Mouse (Mus musculus) embryo, embryonic 11 days (tissue): ENCODE results near the gene Rbmx.

ENCODE experiments used
- DNase-seq: peaks from one replicate; pipeline ENCODE4 v3.0.0-alpha.2; 2015

The Rbmx gene

GRCm38 (mm10) chrX:57392367-57393246, at the start of gene Rbmx:
Gene Rbmx, minus strand, starts transcription at chrX:57393036.
- peak; percentile 90 for DNase-seq

GRCm38 (mm10) chrX:57433897-57434296, 41.1 kb upstream of the Rbmx start:
- DNase-seq: no peak

- DNase-seq: peak; percentile 6
These were observed 38.8 kb upstream of the Rbmx start for GRCm38 (mm10) chrX:57431610-57432009.

GRCm38 (mm10) chrX:57408769-57409168, 15.9 kb upstream of the Rbmx start, which contains the start of gene Gm364:
Gene Gm364, plus strand, starts transcription at chrX:57409154.
- no peak for DNase-seq

- DNase-seq: peak; percentile 12
These were observed 10.8 kb upstream of the Rbmx start for GRCm38 (mm10) chrX:57403651-57404050.

- no peak for DNase-seq
These were observed 8.6 kb upstream of the Rbmx start for GRCm38 (mm10) chrX:57401388-57401787.

GRCm38 (mm10) chrX:57393412-57393811, 576 bp upstream of the Rbmx start:
- peak; percentile 22 for DNase-seq

DNA sequence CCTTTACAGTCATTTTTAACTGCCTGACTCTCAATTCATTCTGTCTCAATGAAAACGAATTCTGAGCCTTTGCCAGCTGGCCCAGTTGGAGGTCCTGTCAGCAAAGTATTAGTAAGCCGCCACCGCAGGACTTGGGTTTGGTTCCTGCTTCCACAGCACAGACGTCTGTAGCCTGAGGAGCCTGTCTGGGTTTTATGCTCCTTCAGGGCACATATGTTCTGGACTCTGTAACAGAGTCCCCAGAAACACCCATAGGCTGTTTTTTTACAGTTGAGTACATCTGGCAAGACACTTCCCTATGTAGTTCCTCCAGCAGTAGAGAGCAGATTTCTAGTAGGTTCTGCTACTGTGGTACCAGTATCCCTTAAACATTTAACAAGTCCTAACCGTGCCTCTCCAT, 11.9 kb downstream of the Rbmx start:
- DNase-seq: no peak

DNA sequence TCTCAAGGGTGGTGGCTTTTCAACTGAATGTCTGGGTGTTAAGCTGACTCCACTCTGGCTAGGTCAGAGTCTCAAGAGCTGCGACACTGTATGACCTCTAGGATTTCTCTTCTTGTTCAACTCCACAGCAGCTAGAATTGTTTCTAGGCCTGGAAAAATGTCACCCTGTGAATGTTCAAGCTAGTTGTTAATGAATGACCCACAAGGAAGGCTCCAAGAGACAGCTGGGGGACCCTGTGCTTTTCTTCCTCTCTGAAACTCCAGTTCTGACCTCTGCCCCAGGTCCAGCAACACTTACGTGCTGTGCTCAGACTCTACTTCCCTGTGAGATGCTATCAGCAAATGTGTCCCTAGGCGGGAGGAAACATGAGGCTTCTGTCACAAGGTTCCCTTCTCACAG, 14.3 kb downstream of the Rbmx start:
- DNase-seq: no peak

- no peak for DNase-seq
These were observed 15.7 kb downstream of the Rbmx start for GRCm38 (mm10) chrX:57377096-57377495.

- DNase-seq: no peak
These were observed 18.8 kb downstream of the Rbmx start for GRCm38 (mm10) chrX:57374029-57374428.

GRCm38 (mm10) chrX:57373543-57373942, 19.3 kb downstream of the Rbmx start:
- DNase-seq: no peak

DNA sequence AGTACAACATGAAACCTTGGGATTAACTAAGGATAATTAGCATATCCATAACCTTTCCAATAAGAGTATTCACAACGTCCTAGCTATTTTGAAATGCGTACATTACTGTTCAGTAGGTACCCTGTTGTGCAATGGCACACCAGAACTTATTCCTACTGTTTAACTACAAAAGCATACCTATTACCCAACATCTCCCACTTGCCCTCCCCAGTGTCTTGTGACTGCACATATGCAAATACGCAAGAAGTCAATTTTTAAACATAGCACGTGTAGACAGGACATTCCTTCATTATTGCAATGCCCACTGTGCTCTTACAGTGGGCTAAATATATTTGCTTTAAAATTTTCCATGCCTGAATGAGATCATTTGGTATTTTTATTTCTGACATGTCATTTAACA, 19.9 kb downstream of the Rbmx start:
- DNase-seq: no peak

GRCm38 (mm10) chrX:57364891-57365569, 27.8 kb downstream of the Rbmx start:
- DNase-seq: no peak

GRCm38 (mm10) chrX:57359316-57359715, 33.5 kb downstream of the Rbmx start:
- no peak for DNase-seq

- no peak for DNase-seq
These were observed 53.6 kb downstream of the Rbmx start for GRCm38 (mm10) chrX:57339220-57339619.

DNA sequence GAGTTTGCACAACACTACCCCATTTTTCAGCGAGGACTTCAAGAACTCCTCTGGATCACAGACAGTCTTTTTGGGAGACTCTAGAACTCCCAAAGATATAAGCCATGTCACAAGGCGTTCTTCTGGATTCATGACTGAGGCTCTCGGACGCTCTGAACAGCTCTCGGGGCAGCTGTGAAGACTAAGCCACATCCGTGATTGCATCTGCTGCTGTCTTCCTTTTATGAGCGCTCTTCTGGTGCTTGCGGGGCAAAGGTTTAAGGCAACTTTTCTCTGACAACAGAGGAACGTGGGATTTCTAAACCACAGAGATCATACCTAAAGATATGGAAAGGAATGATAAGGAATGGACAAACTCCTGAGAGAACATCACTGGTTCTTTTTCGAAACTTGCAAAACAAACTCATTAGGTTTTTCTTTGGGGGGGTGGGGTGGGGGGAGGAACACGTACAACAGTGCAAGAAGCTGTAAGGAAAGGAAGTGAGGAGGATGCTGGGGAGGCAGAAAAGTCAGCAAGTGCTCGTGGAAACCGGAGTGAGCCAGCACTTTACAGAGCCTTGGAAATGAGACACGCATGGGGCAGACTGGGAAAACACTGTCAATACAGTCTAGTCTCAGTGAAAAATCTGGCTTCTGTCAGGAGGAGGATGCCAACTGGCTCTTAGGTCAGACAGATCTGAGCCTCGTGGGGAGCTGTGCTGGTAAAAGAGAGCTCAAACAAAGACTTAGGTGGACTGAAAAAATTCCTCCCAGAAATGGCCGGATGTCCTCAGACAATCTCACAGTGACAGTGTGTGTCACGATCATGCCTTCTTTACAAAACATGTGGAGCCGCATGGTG, 54.2 kb downstream of the Rbmx start, which contains the start of gene Arhgef6:
Arhgef6 (minus strand) TSS at position 359 of the 841 bp plus-strand sequence.
- DNase-seq: no peak

DNA sequence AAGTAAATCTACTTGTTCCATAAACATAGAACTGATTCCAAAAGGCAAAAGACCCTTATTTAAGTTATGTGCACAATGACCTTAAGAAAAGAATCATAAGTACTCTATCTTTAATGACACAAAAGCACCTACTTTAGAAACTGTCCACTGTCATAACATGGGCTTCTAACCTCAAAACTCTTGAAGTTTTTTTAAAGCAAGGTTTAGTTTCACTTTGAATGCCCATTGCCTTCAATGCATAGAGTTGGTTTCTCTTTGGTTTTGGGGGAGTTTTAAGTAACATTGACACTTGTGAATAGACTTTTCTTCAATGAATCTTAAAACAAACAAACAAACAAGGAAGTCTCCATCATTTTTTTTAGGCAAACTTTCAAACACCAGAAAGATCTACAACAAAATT, 55.3 kb downstream of the Rbmx start:
- no peak for DNase-seq

DNA sequence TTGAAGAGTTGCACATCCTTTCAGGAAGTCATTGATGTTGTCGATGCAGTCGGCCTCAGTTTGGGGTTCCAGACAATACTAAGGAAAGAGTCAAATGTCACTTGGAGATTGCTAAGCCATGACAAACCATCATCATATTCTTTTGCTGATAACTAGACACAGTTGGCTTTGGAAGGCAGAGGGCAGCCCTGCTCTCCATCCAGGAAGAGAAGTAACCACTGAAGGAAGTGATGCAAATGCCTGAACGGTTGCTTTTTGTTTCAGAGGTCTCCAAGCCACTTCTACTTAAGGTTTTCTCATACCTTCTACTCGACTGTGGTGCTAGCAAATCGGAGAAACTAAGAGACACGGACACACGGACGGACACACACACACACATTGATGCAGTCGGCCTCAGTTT, 55.9 kb downstream of the Rbmx start:
- DNase-seq: no peak

GRCm38 (mm10) chrX:57335313-57335712, 57.5 kb downstream of the Rbmx start:
- no peak for DNase-seq
